Mouse (Mus musculus) liver, postnatal 0 days (tissue): ENCODE results near the gene Rin2.
A peak's percentile ranks its signal among the peaks of the same experiment; 100 is the strongest.

ENCODE experiments used
- CTCF ChIP-seq: sonication (generic); IDR thresholded peaks from 2 replicates; pipeline ENCODE4 v1.5.1; 2016; ENCODE audit warnings: antibody characterized with exemption, low read depth
- EP300 ChIP-seq: IDR thresholded peaks from 2 replicates; pipeline ENCODE4 v1.6.1; 2016; ENCODE audit warnings: antibody characterized with exemption, low read depth, mild to moderate bottlenecking

DNA sequence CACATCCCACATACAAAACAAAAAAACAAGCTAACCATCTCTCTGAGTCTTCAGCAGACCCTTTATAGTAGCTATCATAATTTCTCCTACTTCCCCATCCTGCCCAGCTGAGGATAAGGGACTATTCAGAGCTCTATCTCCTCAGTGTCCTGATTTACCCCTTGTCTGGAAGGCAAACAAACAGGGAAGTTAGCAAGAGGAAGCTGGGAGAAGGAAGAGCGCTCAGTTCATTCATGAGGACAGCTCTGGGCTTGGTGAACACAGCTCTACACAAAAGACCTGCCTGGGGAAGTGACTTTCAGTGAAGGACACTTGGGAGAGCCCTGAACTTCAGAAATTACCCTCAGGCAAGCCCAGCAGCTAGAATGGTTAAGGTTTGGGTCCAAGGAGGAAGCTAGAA lies 137.8 kb downstream of the Rin2 start:
- TF ChIP-seq CTCF (no peak), EP300 (peak; percentile 14; the same call in 1 of the 2 replicates)
